Mouse (Mus musculus) left cerebral cortex, postnatal 10 days (tissue): ENCODE measurements at regions not wholly inside any gene's neighbourhood (a gene's known extent, or its start where the extent isn't known, plus 50 kb on each side); places are given as distances from the start of the nearest gene placed in this dataset.

ENCODE experiments used
- DNase-seq, 2 experiments: peaks; one replicate each; pipeline ENCODE4 v3.0.0; 2021 to 2022; ENCODE audit warnings: low spot score in 2 of 2, mixed read lengths in 1 of 2; ENCODE audit errors: extremely low spot score in 1 of 2
- intact Hi-C: fragments of 180-260 bp; cut with DNase I; formaldehyde crosslinking; loops from one replicate; pipeline ENCODE4 v1.15.1; 2025

DNA sequence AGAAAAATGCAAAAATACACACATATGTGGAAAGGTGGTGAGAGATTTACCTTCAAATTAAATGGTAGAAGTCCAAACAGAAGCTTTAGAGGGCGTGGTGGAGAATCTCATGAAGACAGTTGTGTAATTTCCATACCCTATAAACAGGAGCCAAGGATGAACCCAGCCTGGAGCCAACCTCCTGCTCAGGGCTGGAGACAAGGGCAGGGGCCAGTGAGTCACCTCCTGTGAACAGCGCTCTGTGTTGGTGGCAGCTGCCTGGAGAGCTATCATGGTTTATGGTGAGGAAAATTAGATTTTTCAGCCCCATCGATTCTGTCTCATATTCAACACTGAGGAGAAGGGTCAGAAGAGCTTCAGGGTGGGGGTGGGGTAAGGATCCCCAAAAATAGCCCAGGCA, 261.1 kb downstream of the Agtpbp1 start:
- DNase-seq, result no peak
- intact Hi-C loops, result no loop called here

- DNase-seq, result no peak
- intact Hi-C loops, result no loop called here
Measured at GRCm38 (mm10) chr13:59323441-59323840, 261.6 kb downstream of the Agtpbp1 start.

- intact Hi-C loops, result no loop called here
- no peak for DNase-seq
Measured at GRCm38 (mm10) chr13:59320261-59320660, 264.8 kb downstream of the Agtpbp1 start.

DNA sequence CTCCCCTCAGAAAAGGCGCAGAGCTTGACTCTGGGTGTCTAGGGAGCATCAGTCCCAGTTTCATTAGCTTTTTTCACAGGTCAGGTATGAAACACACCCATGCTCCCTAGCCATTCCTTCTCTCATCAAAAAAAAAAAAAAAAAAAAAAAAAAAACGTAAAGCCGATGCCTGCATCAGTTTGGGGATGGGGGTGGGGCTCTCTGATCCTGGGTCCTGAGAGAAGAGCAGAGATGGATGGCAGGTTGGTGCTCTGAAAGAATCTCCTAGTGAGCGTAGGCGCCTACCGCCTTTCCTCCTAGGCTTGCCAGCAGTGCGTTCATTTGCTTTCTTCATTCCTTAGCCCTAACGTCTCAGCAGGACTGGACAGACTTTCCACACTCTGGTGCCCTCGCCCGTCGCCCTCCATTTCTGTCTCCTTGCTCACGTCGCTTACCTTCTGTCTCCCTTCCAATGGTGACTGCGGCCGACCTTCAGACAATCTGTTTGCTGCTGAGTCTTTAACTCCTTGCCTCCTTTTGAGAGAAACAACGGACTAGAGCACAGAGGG, 267.5 kb downstream of the Agtpbp1 start:
- DNase-seq, result no peak
- intact Hi-C loops, result no loop called here

GRCm38 (mm10) chr13:59315811-59316210, 269.2 kb downstream of the Agtpbp1 start:
- no peak for DNase-seq
- intact Hi-C loops, result no loop called here

DNA sequence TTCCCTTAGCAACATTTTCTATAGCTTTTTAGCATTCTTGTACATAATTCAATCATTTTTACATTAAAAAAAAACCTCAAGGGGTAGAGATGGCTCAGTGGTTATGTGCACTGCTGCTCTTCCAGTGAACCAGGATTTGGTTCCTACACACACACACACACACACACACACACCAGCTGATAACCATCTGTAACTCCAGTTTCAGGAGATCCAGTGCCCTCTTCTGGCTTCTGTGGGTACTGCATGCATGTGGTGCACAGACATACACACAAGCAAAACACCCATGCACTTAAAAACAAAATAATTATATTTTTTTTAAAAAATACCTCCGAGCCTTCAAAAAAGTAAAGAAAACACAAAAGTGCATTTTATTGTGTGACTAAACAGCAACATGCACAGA, 270.6 kb downstream of the Agtpbp1 start:
- intact Hi-C loops, result no loop called here
- DNase-seq, result peak; percentile 33 to 70

DNA sequence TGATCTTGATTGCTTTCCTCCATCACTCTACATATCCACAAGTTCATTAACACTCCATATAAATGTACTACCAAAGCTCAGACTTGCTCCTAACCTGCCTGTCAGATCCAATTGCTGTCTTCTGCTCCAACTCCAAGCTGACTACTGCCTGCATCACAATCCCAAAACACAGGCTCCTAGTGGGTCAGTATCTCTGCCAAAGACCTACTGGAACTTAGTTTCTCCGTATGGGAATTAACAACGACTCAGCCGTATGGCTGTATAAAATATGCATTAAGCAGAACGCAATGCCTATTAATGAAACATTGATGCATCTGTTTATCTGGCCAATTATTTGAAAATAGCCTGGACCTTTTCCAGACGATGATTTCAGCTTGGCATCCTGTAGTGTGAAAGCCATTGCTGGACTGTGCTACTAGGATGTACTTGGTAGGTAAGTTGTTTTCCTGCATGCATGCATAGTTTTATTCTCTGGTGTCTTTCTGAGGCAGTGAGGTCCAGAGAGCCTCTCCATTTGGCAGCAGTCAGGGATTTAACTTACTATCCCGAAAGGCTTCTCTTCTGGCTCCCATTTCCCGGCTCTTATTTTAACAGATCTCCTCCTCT, 271.2 kb downstream of the Agtpbp1 start:
- DNase-seq, result no peak
- intact Hi-C loops, result no loop called here

DNA sequence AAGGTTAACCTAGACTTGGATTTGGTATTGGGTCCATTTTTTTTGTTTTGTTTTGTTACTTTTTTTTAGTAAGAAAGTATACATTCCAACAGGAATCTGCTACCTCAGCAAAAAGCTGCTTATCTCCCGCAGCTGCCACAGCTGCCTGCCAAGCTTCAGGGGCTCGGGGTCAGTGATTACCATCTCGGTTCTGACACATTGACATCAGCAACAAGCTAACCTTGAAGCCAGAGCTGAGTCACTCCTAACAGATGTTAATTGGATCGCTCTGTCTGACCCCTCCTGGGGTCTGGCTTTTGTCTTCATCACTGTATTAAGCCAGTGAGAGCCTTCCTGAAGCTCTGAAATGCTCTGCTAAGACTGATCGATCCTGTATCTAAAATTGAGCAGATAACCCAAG, 292.1 kb downstream of the Agtpbp1 start:
- intact Hi-C loops, result no loop called here
- no peak for DNase-seq

DNA sequence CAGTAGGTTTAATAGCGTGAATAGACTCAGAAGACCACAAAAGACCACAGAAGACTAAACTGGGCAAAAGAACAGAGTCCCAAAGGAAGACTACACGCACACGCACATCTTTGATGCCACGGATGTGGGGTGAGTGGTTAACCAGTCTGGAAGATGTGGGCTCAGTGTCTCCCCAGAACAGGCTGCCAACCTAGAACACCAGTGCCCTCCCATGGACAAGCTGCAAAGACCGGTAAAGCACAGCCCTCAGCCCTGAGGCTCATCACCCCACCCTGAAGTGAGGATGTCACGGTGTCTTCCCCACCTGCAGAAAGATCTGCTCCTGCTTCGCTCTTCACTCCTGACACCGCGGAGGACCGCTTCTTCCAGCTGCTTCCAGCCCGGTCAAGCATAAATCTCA, 295.9 kb downstream of the Agtpbp1 start:
- DNase-seq, result peak; percentile 41 to 60
- intact Hi-C loops, result loop anchor here (10.0 kb wide), 1 partner anchor 644 kb away; no protein-coding TSS in a partner anchor

DNA sequence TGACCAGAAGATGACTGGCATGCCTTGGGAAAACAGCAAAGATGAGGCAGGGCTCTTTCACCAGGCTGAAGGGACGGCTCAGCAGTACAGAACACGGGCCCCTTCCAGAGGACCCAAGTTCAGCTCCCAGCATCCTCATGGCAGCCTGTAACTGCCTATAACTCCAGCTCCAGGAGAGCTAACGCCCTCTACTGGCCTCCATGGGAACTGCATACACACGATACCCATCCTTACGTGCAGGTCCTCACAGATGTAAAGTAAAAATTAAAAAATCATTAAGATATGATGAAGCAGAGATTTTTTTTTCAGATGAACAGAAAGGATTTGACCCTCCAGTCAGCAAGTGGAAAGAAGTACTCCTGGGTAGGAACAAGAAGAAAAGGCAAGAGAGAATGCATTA, 303.8 kb downstream of the Agtpbp1 start:
- intact Hi-C loops, result loop anchor here (10.0 kb wide), 1 partner anchor 636 kb away; no protein-coding TSS in a partner anchor

DNA sequence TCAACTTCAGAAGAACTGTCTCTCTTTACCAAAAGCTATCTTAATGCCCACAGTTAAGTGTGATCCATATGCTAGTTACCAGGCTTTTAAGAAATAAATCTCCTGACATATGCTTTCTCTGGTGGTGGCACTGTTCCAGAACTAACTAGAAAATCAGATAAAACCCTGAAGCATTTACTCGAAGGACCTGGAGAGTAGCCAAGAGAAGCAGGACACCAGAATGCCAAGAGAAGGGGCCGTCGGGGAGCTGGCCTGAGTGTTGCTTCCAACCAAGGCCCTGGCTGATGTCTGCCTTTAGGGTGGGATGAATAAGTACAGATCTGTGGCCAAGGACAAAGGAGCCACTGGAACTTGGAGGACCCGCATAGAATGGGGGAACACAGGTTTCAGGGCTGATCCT, 305.9 kb downstream of the Agtpbp1 start:
- intact Hi-C loops, result no loop called here
- DNase-seq, result peak in 1 of 2 experiments; percentile 34

More for the DNA sequence above, 303.8 kb downstream of the Agtpbp1 start:
- DNase-seq, result no peak

- intact Hi-C loops, result no loop called here
- DNase-seq, result no peak
Measured at GRCm38 (mm10) chr13:59271661-59272060, 313.4 kb downstream of the Agtpbp1 start.

DNA sequence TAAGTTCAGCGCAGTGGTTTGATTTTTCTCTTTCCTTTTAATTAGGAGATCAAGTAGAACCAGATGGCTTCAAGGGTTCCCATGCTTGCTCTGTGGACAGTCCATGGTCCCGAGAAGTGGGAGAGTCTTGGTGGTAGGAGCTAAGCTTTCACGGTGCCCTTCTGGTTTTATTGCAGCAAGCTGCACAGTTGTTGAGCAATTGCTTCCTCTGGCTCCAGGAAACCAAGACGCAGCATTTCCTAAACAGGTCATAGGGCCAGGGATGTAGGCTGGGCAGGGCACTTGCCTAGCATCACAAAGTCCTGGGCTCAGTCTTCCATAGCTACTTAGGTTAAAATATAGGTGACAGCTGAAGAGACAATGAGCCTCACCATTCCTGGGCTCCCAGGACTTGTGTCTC, 318.2 kb downstream of the Agtpbp1 start:
- DNase-seq, result no peak
- intact Hi-C loops, result no loop called here

GRCm38 (mm10) chr13:59264126-59264525, 320.9 kb downstream of the Agtpbp1 start:
- intact Hi-C loops, result no loop called here
- DNase-seq, result no peak

DNA sequence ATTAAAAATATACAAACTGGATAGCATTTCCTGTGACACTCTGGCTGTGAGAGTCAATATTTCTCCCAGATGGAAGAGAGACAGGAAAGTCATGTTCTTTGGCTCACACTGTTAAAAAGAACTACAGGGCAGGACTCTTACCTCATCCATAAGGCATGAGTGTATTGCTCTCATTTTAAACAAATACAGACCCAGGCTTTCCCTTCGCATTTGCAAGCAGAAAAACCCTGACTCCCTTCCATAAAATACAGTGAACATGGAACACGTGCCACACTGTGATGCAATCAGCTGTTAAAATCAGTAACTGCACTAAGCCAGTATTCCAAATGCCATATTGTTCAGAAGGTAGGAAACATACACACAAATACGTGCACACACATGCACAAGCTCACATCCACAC, 323.1 kb downstream of the Agtpbp1 start:
- intact Hi-C loops, result no loop called here
- no peak for DNase-seq

DNA sequence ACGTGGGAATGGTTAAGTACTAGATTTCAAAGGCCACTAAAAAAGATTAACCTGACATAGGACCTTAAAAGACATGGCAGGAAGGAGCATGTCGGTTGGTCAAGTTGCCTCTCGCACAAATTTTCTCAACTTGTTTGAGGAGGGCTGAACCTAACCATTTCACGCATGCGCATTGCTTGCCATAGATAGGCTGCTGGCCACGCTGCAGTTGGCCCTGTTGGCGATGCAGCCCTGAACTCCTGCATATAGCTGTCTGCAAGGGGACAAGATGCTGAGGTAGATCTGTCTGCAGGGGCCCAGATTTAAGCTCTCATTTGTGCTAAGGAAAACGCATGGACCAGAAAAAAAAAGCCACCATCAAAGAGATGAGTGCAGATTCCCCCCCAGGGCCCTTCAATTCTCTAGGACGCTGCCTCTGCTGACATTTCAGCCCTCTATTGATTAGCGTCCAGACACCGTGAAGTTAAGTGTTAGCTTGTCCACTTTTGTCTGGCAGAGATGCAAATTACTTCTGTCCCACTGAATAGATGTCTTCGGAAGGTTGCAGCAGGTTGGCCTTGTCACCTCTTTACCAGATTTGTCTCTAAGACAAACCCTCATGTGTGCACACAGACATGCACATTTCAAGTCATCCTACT, 329.1 kb downstream of the Agtpbp1 start:
- intact Hi-C loops, result no loop called here

DNA sequence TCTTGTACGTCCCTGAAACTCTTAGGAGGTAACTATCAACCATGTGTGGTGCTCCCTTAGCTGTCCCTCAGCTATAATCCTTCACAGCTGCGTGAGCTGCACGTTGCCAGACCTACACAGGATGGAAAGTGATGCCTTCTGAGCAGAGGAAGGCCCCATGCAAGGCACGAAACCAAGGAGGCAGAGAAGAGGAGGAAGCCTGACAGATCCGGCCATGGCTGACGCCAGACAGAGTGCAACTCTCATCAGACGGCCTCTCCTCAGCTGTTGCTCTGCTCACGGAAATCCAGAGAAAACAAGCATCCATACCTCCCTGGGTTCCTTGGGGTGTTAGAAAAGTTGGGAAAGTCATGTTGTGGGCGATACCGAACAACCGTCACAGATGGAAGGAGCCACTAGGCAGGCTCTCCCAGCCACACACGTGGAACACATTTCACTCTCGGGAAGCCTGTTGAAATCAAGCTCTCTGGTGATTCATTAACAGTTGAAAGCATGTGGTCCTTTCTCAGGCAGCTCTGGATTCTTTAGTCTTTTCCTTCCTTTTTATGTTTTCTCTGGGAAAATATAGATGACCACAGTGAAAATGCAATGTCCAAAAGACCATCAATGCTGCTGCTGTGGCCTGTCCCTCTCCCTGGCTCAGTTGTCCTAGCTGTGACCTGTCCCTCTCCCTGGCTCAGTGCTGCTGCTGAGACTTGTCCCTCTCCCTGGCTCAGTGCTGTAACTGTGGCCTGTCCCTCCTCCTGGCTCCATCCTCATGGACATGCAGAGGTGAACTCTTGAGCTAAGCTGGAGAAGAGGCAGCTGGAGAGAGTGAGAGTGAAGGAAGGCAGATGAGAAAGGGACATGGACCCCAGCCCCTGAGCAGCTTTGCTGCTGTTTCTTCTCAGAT, 331.1 kb downstream of the Agtpbp1 start:
- intact Hi-C loops, result no loop called here
- DNase-seq, result no peak

More for the DNA sequence above, 329.1 kb downstream of the Agtpbp1 start:
- no peak for DNase-seq

DNA sequence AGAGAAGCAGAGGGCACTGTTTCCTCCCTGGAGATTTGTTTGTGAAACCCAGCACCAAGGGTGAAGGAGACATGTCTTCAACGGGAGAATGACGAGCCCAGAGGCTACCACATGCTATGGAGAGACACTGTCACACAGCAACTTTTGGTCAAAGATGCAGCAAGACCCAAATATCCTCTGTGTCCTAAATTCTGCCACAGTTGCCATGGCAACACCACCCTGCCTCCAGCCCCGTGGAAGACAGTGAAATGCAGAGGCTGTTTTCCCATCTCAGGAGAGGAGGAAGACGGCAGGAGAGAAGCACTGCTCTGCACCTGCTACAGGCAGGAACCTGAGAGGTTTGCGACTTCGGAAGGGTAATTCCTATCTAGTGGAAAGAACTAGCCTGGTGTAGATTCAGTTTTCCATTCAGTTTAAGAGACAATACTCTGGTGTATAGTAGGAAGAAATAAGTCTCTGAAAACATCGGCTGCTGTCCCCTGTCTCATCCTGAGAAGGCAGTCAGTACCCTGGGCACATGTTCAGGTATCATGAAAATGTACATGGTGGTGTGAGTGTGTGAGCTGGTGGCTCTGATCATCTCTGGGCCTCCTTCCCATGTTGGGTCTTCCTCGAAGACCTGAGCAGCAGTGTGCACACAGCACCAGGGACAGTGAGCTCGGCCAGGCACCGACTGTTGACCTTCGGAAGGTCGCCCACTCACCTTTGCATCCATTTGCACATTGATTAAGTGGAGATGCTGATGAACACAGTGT, 333.6 kb downstream of the Agtpbp1 start:
- peak; percentile 66 to 72 for DNase-seq
- intact Hi-C loops, result no loop called here

GRCm38 (mm10) chr13:59248411-59248810, 336.6 kb downstream of the Agtpbp1 start:
- no peak for DNase-seq
- intact Hi-C loops, result no loop called here
